Mouse (Mus musculus) layer of hippocampus, adult 9-11 months (tissue): ENCODE results near the gene Lamtor2.

Source experiments
- DNase-seq: peaks from one replicate; pipeline ENCODE4 v3.0.0; 2022

Lamtor2 gene

DNA sequence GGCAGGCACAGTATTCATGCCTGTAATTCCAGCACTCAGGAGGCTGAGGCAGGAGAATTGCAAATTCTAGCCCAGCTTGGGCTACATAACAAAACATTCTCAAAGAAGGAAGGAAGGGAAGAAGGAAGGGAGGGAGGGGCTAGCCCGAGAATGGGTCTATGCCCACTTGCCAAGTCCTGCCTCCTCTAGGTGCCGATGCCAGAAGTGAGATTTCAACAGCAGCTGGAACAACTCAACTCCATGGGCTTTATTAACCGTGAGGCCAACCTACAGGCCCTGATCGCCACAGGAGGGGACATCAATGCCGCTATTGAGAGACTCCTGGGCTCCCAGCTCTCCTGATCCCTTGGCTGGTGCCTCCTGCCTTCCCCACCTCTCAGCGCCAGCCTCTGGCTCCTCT, 15.0 kb upstream of the Lamtor2 start:
- DNase-seq: no peak

DNA sequence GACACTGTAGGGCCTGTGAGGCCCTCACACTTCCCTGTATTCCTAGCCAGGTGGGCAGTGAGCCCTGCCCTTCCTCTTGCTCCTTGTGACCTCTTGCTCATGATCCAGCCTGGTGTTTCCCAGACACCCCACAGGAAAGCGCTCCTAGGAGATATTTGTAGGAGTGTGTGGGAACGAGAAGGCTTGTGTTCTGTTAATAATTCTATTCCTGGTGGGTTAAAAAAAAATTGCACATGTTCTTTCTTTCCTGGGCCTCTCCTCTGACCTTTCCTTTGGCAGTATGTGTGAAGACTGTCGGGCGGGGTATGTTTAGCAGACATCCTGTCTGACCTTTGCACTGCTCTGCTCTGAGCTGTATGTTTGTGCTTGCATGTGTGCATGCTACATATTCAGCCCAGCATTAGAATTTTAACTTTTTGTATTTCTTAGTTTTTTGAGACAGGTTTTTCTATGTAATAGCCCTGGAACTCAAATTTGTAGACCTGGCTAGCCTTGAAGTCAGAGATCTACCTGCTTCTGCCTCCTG, 13.7 kb upstream of the Lamtor2 start:
- DNase-seq: no peak

DNA sequence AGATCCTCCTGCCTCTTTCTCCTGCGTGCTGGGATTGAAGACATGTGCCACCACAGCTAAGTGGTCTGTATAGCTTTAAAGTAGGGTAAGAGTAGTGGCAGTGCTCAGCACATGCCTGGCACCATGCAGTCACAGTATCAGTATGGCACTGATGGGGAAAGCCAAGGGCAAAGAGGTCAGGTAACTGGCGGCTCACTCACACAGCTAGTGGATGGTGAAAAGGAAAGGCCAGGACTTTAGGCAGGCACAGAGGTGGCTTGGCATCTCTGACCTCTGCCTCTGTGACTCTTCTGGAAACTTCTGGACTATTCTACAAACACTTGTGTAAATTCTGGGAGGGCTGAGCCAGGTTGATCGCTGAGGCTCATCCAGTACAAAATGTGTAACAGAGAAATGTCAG, 13.2 kb upstream of the Lamtor2 start:
- DNase-seq: no peak

DNA sequence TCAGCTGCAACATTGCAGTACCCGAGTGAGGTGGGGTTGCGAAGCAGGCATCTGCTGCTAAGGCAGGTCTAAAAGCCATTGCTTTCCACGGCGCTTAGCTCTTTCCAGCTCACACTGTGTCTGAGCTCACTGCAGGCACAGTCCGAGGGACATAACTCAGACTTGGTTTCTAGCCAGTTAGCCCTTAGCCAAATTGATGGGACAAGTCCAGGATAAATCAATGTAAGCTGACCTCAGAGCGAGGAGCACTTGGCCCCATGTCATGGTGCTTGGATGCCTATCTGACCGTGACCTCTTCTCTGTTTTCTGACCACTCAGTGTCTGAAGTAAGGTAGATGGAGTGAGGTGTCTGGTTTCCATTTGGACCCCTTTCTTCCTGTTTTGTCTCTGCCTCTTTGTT, 11.1 kb upstream of the Lamtor2 start:
- DNase-seq: no peak

DNA sequence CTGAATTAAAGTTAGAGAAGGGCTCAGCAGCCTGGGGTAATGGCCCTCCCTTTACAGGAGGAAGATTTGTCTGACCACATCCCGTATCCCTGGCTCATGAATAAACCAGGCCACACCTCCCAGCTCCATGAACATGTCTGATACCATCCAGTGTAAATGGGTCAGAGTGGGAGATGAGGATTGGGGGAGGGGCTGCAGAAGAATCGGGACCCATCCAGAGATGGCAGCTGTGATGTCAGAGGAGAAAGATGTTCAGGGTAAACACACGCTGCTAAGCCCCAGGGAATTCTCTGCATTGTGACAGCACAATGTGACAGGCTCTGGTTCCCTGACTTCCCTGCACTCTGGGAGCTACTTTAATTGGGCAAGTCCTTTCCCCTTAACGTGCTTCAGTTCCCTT, 10.6 kb upstream of the Lamtor2 start:
- DNase-seq: no peak

DNA sequence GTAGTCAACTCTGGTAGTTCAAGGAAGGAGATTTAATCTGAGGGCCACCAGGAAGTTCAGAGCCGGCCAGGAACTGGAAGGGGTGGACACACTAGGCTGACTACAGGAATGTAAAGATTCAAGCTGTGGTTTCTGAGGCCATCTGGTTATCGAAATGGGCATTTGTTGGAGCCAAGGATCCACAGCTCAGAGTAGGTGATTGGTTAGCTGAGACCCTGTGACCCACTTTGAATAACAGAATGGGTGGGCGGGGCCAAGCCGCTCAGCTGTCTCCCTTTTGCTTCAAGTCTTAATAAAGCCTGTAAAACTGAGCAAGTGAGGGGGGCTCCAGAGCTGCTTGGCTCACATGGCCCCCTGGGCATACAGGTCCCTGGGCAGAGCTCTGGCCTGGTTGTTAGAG, 9.1 kb upstream of the Lamtor2 start:
- DNase-seq: no peak

DNA sequence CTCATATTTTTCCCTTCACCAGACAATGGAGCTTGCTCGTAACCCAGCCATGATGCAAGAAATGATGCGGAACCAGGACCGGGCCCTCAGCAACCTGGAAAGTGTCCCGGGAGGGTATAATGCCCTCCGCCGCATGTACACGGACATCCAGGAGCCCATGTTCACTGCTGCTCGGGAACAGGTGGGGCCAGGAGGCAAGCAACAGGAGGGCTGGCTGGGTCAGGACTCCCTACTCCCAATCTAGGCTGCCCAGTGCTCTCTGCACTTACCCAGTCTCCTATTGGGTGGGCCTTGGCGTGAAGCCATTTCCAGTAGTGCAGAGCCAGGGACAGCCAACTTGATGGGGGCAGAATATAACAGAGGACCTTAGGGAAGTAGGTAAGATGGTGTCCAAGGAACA, 6.7 kb upstream of the Lamtor2 start:
- DNase-seq: no peak

DNA sequence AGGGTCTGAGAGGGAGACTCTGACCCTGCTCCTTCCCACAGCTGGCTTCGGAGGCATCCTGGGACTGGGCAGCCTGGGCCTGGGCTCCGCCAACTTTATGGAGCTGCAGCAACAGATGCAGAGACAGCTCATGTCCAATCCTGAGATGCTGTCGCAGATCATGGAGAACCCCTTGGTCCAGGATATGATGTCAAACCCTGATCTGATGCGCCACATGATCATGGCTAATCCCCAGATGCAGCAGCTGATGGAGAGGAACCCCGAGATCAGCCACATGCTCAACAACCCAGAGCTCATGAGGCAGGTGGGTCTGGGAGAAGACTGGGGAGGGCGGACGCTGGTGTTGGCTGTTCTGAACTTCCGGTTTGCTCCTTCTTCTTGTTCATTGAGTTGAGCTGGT, 3.7 kb upstream of the Lamtor2 start:
- DNase-seq: no peak

DNA sequence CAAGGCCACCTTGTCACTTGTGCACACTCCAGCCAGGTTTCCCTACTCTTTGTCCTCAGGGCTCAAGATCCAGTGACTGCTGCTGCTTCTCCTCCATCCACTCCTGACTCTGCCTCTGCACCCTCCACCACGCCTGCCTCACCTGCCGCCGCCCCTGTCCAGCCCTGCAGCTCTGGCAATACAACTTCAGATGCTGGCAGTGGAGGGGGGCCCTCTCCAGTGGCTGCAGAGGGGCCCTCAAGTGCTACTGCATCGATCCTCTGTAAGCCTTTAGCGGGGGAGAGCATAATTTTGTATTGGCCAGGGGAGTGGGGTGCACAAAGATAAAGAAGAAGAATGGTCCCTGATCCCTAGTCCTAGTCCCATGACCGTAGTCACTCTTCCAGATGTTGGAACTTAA, 2.9 kb upstream of the Lamtor2 start:
- DNase-seq: no peak

DNA sequence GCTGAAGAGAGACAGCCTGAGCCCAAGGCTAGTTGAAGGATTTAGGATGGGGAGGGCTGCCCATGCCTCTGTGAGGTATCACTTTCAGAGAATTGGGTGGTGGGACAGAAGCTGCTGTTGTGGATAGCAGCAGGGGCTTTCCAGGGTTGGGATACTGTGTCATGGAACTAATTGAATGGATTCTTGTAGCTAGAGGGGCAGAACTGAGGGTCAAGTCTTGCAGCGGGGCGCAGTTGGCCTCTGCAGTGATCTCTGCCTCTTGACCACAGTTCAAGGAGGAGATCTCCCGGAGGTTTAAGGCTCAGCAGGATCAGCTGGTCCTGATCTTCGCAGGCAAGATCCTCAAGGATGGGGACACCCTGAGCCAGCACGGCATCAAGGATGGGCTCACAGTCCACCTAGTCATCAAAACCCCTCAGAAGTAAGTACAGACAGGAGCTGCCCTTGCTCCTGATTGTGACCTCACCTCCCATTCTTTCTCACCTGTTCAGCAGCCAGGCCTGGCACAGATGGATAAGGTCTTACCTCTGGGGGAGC, 2.3 kb upstream of the Lamtor2 start:
- DNase-seq: no peak

DNA sequence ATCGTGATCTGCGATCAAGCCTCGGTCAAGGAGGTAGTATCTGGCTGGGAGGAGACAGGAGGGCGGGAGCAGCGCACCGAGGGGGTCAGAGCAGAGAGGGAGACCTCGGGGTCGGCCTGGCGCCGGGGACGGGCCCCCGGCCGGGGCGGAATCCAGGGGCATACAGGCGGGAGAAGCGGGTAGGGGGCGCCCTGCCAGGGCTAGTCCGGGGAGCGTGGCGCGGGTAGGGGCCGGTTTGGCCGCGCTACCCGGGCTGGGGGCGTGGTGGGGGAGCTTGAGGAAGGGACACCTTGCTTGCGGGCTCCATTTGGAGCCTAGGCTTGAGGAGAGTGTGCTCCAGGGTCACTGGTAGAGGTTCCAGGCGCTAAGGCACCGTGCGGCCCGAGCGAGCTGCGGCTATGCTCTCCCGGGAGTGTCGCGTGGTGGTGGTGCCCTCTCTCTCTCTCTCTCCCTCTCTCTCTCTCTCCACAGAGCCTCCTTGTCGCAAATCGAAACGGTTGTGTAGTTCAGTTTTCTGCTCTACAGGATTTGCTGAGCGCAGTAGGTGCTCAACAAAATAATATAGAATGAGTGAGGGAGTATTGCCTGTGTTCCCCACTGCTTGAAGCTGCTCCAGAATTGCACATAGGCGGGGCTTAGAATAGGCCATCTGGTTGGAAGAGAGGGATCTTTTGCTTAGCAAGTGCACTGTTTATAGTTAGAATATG, 1.2 kb upstream of the Lamtor2 start:
- no peak for DNase-seq

DNA sequence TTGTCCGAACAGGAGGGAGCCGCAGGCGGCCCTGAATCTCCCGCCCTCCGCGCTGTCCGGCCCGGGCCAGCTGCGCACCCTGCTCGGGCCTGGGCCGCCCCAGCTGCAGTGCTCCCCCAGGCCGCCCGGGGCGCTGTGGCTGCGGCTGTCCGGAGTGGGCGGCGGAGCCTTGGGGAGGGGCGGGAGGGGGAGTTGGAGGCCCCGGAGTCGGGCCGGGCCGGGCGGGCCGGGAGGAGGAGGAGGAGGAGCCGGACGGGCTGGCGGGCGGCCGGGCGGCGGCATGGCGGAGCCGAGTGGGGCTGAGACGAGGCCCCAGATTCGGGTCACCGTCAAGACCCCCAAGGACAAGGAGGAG, 628 bp upstream of the Lamtor2 start, which contains the start of gene Ubqln4:
Gene Ubqln4 (plus strand): TSS at position 234 of the 355 bp plus-strand sequence.
- peak; percentile 86 for DNase-seq

DNA sequence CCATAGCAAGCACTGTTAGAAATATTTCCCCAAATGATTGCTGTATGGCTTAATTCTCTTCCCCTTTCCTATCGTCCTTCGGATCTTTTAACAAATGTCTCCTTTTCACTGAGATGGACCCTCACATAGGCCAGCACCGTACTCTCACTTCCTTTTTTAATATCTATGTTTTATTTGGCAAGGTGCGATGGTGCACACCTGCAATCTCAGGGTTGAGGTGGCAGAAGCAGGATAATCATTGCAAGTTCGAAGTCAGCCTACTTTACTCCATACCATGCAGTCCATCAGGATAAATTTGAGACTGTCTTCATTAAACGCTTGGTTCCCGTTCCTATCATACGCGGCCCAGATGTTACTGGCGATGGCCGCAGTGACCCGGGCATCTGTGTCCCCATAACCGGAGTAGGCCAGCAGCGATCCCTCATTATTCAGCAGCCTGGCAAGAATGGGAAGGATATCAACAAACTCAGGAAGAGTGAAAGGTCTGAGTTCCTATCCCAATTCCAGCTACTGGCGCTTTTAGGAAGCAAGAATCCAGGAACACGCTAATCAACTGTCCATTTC, 710 bp downstream of the Lamtor2 start:
- no peak for DNase-seq

DNA sequence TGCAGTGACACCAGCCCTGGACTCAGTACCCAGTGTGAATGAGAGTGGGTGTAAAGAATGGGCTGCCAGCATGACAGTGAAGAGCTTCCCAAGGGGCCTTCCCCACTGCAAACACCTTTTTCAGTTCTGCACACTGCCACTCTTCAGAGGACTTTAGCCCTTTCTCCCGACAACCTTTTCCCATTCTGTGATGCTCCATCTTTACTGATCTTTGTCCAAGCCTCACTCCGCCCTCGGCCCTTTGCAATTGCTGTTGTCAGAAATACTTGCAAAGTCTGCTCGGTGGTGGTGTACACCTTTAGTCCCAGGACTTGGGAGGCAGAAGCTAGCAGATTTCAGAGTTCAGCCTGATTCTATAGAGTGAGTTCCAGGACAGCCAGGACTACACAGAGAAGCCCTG, 1.3 kb downstream of the Lamtor2 start:
- no peak for DNase-seq

DNA sequence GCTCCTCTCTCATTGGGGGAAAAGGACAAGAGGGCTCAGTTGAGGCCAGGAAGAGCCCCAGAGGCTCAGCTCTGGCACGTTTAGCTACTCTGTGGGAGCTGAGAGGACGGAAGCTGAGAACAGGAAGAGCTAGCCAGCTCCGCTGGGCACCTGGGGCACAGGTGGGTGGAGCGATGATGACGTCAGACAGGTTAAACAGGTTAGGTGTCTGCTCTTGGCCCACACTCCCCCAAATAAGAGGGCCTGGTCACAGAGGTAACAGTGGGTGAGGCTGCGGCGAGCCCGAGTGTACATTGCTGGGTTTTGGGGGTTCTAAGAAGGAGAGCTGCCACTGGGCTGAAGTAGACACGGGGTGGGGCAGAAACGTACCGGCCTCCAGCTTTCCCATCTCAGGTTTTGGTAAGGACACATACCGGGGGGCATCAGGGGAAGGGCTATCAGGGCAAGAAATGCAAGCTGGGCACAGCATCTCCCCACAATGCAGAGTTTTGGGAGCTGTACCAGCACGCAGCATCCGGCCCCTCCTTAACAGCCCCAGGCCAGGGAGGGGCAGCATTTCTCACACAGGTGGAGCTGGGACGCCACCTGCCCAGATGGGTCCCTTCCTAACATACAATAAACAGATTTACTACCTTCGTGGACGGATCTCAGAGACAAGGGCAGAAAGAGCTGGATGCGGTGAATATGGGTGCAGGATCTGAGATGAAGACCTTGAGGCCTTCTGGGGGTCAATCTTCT, 4.5 kb downstream of the Lamtor2 start, which contains the start of gene Rab25:
Gene Rab25 (minus strand): TSS at position 121 of the 738 bp plus-strand sequence.
- DNase-seq: no peak

DNA sequence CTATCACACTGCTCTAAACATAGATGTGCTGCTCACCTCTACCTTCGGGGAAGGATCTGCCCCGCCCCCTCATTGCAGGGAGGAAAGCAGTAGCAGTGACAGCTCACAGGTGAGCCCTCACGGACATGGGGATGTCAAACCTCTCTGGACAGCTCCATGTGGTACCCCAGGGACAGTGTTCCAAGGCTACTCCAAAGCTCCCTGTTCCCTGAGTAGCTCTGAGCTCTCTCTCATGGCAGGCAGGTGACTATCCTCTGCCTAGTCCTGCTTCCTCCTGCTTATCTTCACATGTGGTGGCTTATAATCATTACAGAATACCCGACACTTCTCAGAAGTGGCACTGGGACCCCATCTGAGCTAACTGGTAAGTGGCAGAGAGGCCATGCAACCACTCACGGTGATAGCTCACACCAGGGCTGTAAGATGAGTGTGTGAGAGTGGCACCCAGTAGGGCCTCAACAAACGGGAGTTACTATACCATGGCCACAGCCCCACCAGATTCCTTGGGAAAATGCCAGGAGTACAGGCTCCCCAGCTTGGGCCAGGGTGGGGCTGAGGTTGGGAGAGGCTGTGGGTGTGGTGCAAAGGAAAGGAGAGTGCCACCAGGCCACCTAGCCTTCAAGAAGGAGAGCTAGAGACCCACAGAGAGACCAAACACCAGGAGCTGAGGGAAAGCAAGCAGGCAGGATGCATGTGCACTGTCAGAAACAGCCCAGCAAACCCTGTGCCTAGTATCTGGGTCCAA, 6.0 kb downstream of the Lamtor2 start:
- DNase-seq: no peak

DNA sequence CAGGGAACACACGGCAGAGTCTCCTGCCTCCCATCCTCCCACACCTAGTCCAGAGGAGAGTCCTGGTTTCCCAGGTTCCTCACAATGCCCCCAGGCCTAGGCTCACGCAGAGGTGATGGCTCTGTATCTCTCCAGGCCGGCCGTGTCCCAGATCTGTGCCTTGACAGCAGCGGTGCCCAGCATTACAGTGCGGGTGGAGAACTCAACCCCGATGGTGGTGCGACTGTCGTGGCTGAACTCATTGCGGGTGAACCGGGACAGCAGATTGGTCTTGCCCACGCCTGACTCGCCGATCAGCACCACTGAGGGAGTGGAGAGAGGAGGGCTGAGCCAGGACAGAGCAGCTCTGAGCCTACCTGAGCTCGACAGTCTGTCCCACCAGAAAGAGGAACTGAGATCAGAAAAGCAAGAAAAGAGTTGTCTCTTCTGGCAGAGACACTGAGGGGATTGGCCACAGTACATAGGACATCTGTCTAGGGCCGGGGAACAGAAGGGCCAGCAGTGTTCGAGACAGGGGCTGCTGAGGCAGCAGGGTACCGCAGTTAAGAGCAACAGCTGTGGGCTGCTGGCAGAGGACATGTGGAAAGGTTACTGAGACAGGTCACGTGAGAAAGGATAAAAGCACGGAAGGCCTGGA, 7.8 kb downstream of the Lamtor2 start:
- DNase-seq: no peak

DNA sequence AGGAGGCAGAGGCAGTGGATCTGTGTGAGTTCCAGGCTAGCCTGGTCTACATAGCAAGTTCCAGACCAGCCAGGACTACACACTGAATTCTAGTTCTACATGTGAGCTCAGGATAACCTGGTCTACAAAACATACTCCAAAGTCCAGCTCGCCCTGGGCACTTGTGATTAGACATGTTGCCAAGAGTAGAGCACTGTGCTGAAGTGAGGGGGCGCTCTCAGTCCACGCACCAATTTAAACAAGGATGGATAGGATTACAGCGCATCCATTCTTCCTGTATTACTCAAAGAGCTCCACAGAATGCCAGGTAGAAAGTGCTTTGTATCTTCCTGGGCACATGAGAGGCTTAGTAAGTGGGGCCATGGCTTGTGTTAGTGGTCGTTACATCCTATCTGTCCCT, 8.4 kb downstream of the Lamtor2 start:
- no peak for DNase-seq

DNA sequence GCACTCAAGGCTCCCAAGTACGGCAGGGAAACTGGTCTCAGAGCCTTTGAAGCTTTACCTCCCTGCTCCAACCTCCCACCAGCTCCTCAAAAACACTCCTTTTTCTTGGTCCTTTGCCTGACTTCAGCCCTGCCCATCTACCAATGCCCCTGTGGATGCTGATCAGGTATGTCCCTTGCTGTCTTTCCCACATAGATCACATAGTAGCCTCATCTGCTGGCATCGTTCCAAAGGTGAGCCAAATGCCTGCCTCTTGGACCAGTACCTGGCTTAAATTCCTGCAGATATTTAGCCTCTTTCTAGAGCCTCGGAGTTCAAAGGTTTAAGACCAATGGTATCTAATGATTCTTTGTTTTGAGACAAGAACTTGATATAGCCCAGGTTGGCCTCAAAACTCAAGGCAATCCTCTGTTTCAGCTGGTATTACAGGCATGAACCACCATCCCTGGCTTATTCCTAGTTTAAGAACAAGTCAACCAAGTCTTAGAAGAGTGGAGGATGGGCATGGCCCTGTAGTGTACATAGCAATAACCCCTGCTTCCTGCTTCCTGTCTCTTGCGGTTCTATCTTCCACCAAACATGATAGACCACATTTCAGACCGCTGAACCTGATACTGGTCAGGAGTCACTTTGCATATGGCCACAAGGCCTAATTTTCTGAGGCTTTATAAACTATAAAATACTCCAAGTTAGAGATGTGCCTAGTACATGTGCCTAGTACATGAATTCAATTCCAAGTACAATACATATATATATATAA, 9.0 kb downstream of the Lamtor2 start:
- no peak for DNase-seq

DNA sequence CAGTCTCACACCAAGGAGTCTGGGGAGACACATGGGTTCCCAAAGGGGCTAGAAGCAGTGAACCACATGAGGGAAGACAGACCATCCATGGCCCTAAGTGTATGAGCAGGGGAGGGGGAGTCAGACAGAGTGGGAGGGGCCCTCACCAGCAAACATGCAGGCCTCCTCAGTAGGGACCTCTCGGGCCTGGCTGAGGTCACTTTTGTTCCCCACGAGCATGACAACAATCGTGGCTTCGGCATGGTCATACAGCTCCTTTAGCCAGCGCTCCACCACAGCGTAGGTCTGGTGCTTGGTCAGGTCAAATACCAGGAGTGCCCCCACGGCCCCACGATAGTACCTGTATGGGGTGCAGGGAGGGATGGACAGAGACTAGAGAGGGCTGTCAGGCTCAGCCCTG, 9.7 kb downstream of the Lamtor2 start:
- DNase-seq: no peak

DNA sequence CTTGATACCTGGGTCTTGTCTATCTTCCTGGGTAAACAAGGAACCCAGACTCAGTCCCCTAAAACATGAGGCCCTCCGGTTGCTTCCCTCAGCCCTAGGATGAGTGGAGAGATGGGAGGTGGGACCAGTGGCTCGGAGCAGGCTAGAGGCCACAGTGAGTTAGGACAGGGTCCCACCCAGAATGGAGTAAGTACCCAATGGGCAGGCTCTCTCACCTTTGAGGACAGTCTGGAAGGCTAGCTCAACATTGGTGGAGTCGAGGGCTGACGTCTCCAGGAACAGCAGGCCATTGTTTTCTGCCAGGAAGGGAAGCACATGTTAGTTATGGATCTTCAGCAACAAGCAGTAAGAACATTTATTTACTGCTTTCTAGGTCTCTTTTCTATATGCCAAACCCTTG, 10.4 kb downstream of the Lamtor2 start:
- DNase-seq: no peak
